Mouse (Mus musculus) ovary, postnatal 10 days (tissue): ENCODE data around the gene 4930579F01Rik.

Experiments
- DNase-seq: peaks from one replicate; pipeline ENCODE4 v3.0.0; 2022; ENCODE audit warnings: low spot score

Gene 4930579F01Rik

DNA sequence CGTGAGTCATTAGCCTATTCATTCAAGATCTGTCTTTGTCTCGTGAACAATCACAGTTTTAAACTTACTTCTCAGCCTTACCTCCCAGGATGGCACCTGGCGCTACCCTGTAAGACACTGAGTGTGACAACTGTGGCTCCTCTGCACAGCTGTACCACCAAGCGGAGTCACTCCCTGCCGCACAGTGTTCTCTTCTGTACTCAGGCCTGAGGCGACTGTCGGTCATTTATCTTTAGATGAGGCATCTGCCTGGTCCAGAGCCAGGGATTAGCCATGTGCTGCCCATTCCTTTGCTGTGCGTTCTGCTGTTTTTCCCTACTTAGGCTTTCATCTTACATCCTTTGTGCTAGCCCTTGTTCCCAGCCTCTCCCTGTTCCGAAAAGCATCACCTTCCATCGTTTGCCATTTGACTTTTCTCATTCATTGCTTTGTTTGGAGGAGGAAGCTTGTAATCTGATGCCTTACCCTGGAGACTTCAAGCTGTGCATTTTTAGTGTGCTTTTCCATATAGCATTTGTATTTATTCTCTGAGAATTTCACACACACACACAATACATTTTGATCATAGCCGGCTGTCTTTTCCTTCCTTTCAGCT lies 21.9 kb upstream of the 4930579F01Rik start:
- DNase-seq = no peak

DNA sequence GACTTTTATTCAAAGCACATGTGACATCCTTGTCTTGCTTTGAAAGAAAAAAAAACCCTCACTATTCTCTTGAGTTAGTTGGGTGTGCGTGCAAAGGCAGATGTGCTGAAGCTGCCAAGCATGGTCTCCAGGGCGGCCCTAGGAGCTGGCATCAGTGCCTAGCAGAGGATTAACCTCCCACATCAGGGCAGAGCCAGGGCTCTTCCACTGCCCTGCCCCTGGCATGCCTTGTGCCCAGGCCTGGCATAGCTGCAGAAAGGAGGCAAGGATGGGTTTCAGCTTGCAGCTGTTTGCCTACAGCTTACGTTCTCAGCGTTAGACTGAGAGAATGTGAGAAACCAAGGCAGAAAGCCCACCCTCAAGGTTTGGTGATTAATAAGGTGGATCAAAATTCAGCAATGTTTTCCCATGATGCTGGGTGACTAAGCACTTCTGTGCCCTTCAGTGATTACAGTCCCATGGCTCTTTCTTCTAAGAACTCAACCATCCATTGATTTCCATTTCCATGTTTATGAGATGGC lies 18.9 kb upstream of the 4930579F01Rik start:
- DNase-seq = no peak

DNA sequence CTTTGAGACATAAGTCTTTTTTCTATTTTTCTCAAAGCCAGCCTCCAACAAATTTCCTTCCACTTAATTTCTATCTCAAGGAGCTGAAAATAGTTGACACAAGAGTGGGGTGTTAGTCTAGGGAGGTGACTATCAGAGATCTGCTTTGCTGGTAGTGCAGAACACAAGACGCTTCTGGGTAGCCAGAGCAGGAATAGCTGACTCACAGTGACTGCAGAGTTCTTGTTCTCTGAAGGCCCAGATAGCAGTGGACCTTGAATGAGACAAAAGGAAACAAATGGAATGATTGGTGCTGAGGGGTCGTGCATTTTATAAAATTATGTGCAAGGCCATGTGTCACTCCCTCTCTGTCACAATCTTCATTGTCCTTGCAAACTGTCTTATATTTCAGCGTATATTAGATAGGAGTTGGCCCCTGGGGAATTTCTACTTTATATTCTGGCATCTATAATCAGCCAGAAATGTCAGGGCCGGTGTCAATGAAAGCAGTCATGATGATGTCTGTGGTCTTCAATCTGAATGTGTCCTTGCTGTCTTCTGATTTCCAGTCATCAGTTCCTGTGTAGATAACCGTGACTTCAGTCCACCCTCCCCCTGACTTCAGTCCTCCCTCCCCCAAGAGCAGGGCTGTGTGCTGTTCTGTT lies 16.9 kb upstream of the 4930579F01Rik start:
- no peak for DNase-seq

DNA sequence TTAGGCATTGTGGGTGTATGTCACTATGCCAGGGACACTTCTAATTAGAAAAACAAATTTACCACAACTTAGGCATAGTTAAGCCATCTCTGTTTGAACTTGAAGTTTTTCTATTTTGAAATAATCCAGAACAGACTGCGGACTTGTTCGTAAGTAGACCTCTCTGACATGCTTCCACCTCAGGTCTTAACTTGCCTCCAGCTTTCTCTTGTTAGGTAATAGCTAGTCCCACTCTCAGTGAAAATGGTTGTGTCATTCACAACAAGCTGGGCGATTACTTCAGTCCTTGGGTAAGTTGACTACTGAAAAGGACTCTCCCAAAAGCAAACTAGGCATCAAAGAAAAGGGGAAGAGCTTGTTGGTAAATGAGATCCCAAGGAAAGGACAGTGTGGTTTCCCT lies 15.2 kb upstream of the 4930579F01Rik start:
- no peak for DNase-seq

DNA sequence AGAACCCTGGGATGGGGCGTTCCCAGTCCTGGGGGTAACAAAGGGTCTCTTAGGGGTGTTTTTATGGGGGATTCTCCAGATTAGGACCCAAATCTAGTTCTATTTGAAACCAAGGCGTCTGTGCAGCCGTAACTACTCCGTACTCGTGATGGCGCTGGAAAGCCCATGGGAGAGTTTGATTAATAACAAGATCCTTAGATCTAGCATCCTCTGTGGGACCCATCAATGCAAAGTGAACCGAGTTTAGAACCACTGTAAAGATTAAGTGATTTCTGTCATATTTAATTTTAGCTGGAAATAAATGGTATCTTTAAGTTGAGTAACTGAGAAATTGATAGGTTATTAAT lies 5.1 kb upstream of the 4930579F01Rik start:
- no peak for DNase-seq

DNA sequence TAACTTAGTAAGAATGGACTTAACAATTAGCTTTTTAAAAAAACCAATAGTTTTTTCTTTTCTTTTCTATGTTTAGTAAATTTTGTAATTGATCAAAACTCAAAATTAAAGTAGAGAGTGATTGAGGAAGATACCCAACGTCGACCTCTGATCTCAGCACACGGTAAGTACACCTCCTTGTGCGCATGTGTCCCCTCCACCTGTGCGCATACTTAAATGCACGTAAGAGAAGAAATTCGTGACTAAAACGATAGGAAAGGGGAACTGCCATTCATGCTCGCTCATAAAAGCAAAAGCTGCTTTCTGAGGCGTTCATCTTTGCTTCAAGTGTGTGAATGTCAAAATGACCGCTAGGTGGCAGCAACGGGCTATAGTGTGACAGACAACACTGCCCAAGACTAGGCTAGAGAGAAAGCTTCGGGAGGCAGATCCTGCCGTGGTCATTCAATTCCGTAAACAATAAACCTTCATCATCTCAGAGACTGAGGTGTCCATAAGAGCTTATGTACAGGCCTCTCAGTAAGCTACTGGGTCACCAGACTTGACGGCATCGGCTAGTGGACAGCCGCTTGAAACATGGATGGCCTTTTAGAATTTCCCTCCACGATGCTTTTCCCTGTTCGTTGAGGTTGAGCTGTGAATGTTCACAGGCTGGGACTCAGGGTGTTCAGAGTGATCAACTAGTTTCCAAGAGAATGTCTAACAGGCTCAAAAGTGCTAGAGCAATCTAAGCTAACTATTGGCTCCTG lies 4.5 kb upstream of the 4930579F01Rik start:
- DNase-seq = peak; percentile 81

DNA sequence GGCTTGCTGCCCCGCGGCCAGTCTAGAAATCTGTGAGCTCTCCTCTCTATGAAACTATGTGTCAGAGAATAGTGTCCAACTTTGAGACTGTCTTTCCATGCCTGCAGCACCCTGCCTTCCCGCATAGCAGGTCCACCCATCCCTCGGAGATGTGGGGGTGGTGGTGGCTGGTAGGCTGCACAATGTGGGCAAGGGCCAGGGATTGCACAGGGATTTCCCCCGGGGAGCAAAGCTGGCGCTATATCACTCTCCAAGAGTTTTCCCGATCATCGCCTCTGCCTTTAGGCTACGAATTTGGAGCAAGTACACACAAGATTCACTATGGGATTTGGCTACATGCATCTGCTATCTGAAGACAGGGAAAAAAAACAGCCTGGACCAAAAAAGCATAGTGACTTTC lies 3.9 kb upstream of the 4930579F01Rik start:
- no peak for DNase-seq

DNA sequence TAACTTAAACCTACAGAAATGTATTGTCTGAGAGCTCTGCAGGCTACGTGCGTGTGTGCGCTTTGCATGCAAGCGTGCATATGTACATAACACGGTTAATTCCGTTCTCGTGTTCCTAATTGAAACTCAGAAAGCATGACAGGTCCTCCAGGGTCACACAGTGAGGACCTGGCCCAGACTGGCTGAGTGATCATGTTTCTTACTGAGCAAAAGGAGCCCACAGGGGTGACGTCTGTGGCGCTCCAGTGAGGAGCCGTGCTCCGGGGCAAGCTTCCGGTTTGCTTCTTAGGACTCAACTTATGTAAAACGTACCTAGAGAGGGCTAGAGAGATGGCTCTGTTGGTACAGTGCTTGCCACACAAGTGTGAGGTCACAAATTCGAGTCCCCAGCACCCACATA lies 3.5 kb upstream of the 4930579F01Rik start:
- no peak for DNase-seq

DNA sequence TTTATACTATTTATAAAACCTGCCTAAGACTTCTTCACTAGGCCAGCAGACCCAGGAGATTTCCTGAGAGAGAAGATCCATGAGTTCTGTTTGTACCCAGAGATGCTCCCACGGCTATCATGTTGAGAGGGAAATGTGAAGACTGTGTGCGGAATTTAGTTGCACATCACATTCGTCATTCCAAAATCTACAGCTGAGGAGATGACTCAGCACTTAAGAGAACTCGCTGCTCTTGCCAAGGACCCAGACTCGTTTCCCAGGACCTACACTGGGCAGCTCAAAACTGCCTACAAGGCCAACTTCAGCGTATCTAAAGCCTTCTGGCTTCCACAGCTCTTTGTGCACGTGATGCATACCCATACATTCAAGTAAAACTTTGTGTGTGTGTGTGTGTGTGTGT lies 1.4 kb downstream of the 4930579F01Rik start:
- DNase-seq = no peak

DNA sequence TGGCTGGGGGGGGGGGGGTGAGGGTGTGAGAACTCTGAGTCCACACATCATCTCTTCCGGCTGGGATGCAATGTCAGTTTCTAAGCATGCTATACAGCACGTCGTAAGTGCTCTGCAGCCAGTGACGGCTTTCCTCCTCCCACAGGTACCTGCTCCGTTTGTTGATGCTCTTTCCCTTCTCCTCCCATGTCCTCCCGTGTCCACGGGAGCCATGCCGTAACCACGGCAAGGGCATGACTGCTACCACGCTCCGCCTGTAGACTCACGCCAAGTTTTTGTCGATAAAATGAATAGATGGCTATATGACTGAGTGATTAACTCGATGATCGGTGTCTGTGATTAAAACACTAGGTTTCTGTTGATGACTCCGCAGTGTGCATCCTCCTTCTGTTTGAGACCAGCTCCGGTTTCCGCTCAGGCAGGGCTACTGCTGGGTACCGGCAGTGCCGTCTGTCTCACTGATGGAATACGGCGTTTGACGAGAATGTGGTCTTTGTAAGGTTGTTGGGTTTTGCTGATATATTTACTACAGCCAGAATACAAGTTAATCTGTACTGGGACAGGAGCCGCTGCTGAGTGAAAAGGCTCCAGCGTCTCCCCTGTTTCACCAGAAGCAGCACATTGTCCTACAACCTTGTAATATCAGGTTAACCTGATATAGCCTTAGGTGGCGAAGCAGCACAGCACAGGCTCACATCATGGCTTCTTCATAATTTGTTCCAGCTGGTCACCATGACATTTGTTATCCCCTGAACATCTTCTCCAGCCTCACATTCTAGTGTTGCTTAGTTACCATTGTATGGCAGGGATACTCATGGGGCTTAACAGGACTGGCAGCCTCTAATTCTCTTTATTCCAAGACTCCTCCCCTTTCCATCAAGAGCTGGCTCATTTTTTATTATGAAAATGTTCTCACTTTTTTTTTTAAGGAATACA lies 7.4 kb downstream of the 4930579F01Rik start:
- no peak for DNase-seq

DNA sequence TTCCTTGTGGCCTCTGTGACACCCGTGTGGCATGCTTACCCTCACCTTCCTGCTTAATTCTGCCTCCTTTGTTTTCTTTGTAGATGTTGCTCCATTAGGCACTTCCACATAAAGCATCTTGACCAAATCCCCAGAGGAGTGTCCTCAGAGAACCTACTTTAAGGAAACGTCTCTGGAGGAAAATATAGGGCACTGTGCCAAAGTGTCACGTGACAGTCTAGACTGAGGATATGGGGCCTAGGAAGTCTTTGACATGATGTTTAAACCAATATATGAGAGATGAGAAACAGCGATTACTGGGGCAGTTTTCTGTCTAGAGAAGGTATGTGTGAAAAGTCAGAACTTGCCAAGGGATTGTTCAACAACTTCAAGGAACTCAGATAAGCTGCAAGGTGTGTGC lies 8.3 kb downstream of the 4930579F01Rik start:
- DNase-seq = no peak

DNA sequence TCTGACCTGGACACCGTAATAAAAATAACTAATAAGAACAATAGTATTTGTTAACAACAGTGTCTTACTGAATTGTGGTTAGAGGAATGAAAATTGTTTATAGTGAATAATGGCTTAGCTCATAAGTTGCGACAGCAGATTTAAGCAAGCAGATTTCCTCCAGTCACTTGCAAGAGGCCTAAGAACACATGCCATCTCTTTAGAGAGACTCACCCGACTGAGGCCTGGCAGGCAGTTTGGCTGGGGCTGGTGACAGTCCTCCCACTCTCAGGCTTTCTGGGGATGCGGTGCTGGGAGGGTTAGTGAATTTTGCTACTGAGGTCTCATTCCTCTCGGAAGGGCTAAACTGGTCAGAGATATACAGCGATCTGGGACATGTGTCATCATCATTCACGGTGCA lies 10.3 kb downstream of the 4930579F01Rik start:
- no peak for DNase-seq

DNA sequence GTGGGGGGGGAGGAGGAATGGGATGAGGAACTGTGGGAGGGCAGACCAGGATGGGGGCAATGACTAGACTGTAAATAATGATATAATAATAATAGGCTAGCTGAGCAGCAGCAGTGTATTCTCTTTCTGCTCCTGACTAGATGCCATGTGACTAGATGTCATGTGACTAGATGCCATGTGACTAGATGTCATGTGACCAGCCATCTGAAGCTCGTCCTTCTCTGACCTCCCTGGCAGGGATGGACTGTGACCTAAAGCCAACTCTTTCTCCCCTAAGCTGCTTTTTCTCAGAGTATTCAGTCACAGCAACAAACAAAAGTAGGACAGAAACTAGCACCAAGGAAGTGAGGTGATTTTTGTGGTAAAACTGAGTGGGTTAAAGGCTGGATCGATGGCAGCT lies 11.6 kb downstream of the 4930579F01Rik start:
- no peak for DNase-seq

DNA sequence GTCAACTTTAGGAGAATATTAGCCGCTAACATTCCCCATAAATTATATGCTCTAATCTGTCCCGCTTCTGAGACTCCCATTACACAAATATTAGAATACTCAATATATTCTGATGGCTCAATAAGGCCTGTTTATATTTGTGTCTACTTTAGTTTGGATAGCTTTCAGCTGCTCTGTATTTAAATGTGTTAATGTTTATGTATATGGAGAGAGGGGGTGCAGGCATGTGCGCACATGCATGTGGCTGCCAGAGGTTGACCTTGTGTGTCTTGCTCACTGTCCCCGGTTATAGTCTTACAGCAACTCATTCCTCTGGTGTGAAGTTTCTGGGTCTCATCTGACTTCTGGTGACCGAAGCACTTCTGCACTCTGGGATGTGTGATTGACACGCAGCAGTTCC lies 18.1 kb downstream of the 4930579F01Rik start:
- no peak for DNase-seq

DNA sequence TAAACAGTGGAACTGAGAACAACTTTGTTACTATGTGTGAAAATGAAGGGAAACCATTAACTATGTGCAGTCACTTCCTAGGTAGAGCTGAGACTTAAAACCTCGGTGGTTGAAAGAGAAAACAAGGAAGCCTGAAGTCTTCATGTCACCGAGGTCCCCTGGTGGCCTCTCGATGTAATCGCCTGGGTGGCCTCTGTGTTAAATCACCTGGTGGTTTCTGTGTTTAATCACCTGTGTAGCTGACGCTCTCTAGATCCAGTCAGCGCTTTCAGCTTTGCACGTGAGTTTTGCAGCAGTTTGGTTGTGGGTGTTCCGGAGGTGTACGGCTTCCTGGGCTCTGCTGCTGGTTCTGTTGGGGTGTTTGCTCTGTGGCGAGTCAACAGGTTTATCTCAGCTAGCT lies 20.3 kb downstream of the 4930579F01Rik start:
- DNase-seq = no peak

DNA sequence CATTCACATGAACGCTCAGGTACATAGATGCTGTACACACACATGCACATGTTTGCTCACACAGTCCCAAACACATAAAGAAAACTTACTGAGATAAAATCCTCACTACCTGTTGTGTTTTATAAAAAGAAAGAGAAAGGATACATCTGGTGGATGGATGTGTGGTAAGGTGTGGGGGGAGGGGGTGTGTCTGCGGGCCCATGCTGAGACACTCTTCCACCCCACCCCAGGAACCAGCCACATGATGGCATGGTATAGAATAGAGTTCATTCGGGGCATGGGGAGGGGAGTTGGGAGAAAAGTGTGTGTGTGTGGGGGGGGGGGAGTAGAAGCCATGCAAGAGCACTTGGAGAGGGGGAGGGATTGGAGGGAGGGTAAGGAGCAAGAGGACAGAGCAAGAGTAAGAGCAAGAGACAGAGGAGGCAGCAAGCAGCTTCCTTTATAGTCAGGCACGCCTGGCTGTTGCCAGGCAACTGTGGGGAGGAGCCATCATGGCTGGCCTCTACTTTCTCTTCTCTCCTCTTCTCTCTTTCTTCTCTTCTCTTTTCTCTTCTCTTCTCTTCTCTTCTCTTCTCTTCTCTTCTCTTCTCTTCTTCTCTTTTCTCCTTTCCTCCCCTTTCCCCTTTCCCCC lies 31.0 kb downstream of the 4930579F01Rik start:
- DNase-seq = no peak

DNA sequence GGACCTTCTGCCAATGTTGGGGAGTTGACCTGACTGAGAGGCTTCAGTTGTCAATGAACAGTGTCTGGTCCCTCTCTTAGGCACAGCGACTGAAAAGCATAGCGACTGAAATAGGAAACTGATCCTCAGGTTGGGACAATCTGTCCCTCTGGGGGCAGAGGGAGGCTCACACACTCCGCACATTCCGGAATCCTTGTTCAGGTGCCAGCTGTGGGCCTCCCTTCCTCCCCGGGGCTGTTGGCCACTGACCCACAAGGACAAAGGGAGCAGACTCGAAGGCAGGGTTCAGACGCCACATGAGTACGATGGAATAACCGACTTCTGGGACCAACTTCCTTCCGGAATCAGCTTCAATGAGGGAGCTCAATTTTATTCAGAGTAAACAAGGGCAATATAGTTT lies 32.0 kb downstream of the 4930579F01Rik start:
- DNase-seq = no peak

DNA sequence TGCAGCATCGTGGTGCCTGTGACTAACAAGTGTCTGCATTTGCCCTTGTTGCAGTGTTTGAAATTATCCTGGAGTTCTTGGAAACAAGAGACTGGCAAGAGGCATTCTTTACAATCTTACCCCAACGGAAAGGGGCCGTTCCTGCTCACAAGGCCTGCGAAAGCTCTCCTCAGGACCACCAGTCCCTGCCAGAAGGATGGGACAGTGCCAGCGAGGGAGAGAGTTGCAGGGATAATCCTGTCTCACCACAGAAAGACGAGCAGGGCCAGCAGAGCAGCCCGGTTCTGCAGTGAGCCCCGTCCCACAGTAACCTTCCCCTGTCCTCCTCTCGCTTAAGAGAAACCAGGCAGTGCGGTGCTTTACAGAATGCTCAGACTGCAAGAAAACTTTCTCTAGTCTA lies 37.0 kb downstream of the 4930579F01Rik start:
- DNase-seq = no peak

DNA sequence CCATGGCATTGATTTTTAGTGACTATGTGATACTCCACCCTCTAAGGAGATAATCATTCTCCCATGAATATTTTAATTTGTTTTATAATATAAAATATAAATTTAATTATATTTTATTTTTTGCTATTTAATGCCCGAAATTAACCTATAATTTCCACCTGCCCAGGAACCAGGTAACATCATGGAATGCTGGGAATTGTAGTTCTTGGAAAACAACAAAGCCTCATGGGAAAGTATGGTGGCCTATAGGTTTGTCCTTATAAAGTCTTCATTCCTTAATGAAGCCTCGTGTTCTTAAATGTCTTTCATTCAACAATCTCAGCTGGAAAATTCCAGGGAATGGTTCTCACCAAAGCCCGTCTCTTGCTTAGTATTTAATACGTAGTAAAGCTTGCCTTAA lies 38.6 kb downstream of the 4930579F01Rik start:
- no peak for DNase-seq

DNA sequence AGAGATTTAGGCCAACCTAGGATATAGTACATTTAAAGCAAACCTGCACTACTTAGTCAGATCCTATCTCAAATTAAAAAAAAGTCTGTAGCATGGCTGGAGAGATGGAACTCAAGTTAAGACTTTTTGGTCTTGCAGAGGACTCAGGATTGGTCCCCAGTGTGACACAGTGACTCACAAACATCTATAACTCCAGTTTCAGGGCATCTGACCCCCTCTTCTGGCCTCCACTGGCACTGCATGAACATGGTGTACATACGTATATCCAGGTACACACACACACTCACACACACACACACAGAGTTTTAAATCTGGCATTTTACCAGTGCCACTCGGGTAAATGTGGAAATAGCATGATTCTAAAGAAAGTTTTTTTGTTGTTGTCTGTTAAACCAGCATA lies 44.8 kb downstream of the 4930579F01Rik start:
- DNase-seq = no peak

DNA sequence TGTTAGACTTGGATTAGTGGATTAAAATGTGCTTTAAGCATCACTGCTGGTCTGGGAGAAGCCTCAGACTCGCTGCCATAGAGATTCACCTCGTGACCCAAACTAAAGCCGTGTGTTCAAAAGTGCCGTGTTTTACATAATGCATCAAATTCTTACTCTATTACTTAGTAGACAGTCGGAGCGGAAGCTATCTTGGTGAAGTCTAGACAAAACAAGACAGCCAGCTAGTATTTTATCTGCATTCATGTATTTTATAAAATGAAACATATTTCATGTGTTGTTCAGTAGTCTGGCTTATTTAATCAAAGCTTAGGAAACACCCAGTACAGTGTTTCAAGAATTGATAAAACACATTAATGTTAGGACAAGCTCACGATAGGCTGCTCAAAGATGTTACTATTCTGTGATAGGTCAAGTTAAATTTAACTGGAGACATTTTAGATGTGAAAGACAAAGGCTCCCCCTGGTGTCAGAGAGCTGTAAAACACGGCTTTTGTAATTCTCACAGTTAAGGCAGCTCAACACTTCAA lies 48.9 kb downstream of the 4930579F01Rik start, which contains the start of gene Mttp:
Gene Mttp (minus strand): TSS at position 327 of the 530 bp plus-strand sequence.
- peak; percentile 39 for DNase-seq
